Mouse (Mus musculus): ENCODE measurements around the gene Nisch. TPM values are rescaled to one million over a fixed set of nuclear protein-coding genes. Genes with fewer than 3 reads are reported as not detected.

Gene Nisch
- polyA plus RNA-seq (2012; rRNA removed; ENCODE audit: low replicate concordance), result 380 and 433 TPM in 2 replicates

GRCm38 (mm10) chr14:31216846-31217245 lies at the start of gene Nisch:
Nisch (minus strand) TSS chr14:31216946.

GRCm38 (mm10) chr14:31251084-31251604 lies 34.4 kb upstream of the Nisch start, which contains the start of the genes Phf7 and Bap1:
Phf7 (minus strand) TSS chr14:31251317.
Bap1 (plus strand) TSS chr14:31251450.

GRCm38 (mm10) chr14:31217666-31218065 lies 920 bp upstream of the Nisch start, which contains the start of gene Sema3g:
Sema3g (plus strand) TSS chr14:31217860.

GRCm38 (mm10) chr14:31208084-31208483 lies 8.7 kb downstream of the Nisch start, which contains the start of gene Tnnc1:
Tnnc1 (plus strand) TSS chr14:31208312.

GRCm38 (mm10) chr14:31168425-31168824 lies 48.3 kb downstream of the Nisch start, which contains the start of gene Stab1:
Stab1 (minus strand) TSS chr14:31168641.

GRCm38 (mm10) chr14:31130236-31131220 lies 86.2 kb downstream of the Nisch start, which contains the start of gene Nt5dc2:
Nt5dc2 (plus strand) TSS chr14:31131053.

GRCm38 (mm10) chr14:31128826-31129219 lies 87.9 kb downstream of the Nisch start, which contains the start of gene Smim4:
Smim4 (minus strand) TSS chr14:31128956.

Other genes with a start within 250 kb of the Nisch start
- 13.0 and 24.7 TPM in 2 replicates for gene Glt8d1, start 215.5 kb downstream of the Nisch start, polyA plus RNA-seq (2012; rRNA removed; ENCODE audit: low replicate concordance)
- 79.5 and 175 TPM in 2 replicates for gene Spcs1, start 215.3 kb downstream of the Nisch start, polyA plus RNA-seq (2012; rRNA removed; ENCODE audit: low replicate concordance)
- 12.5 and 15.2 TPM in 2 replicates for gene Pbrm1, start 197.8 kb downstream of the Nisch start, polyA plus RNA-seq (2012; rRNA removed; ENCODE audit: low replicate concordance)
- gene Gnl3, start 197.8 kb downstream of the Nisch start, polyA plus RNA-seq (2012; rRNA removed; ENCODE audit: low replicate concordance), result 10.4 and 25.8 TPM in 2 replicates
- gene Smim4, start 88.0 kb downstream of the Nisch start, polyA plus RNA-seq (2012; rRNA removed; ENCODE audit: low replicate concordance), result 66.4 and 72.9 TPM in 2 replicates
- gene Nt5dc2, start 85.9 kb downstream of the Nisch start, polyA plus RNA-seq (2012; rRNA removed; ENCODE audit: low replicate concordance), result 27.5 and 43.4 TPM in 2 replicates
- 134 and 138 TPM in 2 replicates for gene Stab1, start 48.3 kb downstream of the Nisch start, polyA plus RNA-seq (2012; rRNA removed; ENCODE audit: low replicate concordance)
- gene Tnnc1, start 8.6 kb downstream of the Nisch start, polyA plus RNA-seq (2012; rRNA removed; ENCODE audit: low replicate concordance), result 2.7 TPM in 1 of 2 replicates, not detected in the other
- gene Sema3g, start 914 bp upstream of the Nisch start, polyA plus RNA-seq (2012; rRNA removed; ENCODE audit: low replicate concordance), result 8.8 and 12.8 TPM in 2 replicates
- 6.6 and 7.8 TPM in 2 replicates for gene Phf7, start 34.4 kb upstream of the Nisch start, polyA plus RNA-seq (2012; rRNA removed; ENCODE audit: low replicate concordance)
- 49.3 and 56.2 TPM in 2 replicates for gene Bap1, start 34.5 kb upstream of the Nisch start, polyA plus RNA-seq (2012; rRNA removed; ENCODE audit: low replicate concordance)
- 0.56 and 1.2 TPM in 2 replicates for gene Dnah1, start 107.0 kb upstream of the Nisch start, polyA plus RNA-seq (2012; rRNA removed; ENCODE audit: low replicate concordance)
- 10.3 and 16.2 TPM in 2 replicates for gene Capn7, start 119.7 kb upstream of the Nisch start, polyA plus RNA-seq (2012; rRNA removed; ENCODE audit: low replicate concordance)
- gene Sh3bp5, start 219.1 kb upstream of the Nisch start, polyA plus RNA-seq (2012; rRNA removed; ENCODE audit: low replicate concordance), result 24.8 and 25.5 TPM in 2 replicates